Mouse (Mus musculus) mature B cell (primary cell): Measurements from ENCODE around the gene Maml2.

ENCODE experiments used
- in situ Hi-C: fragments of 300-500 bp; cut with MboI; formaldehyde crosslinking; loops from 2 replicates; pipeline ENCODE4 v1.14.3; 2019

The Maml2 gene

GRCm38 (mm10) chr9:13566154-13566885 lies 268.6 kb downstream of the Maml2 start:
- in situ Hi-C loops, result no loop called here

- in situ Hi-C loops, result no loop called here
Measured at GRCm38 (mm10) chr9:13569023-13569422, 271.3 kb downstream of the Maml2 start.

GRCm38 (mm10) chr9:13572847-13573246 lies 275.1 kb downstream of the Maml2 start:
- in situ Hi-C loops, result no loop called here

- in situ Hi-C loops, result no loop called here
Measured at GRCm38 (mm10) chr9:13574059-13574458, 276.3 kb downstream of the Maml2 start.

GRCm38 (mm10) chr9:13574913-13575312 lies 277.2 kb downstream of the Maml2 start:
- in situ Hi-C loops, result no loop called here

- in situ Hi-C loops, result no loop called here
Measured at GRCm38 (mm10) chr9:13577150-13577549, 279.4 kb downstream of the Maml2 start.

GRCm38 (mm10) chr9:13581184-13581583 lies 283.4 kb downstream of the Maml2 start:
- in situ Hi-C loops, result no loop called here

- in situ Hi-C loops, result no loop called here
Measured at GRCm38 (mm10) chr9:13583952-13584351, 286.2 kb downstream of the Maml2 start.

GRCm38 (mm10) chr9:13584435-13584834 lies 286.7 kb downstream of the Maml2 start:
- in situ Hi-C loops, result no loop called here

- in situ Hi-C loops, result no loop called here
Measured at GRCm38 (mm10) chr9:13587085-13587933, 289.6 kb downstream of the Maml2 start.

GRCm38 (mm10) chr9:13588786-13589185 lies 291.0 kb downstream of the Maml2 start:
- in situ Hi-C loops, result no loop called here

GRCm38 (mm10) chr9:13592701-13593100 lies 294.9 kb downstream of the Maml2 start:
- in situ Hi-C loops, result no loop called here

GRCm38 (mm10) chr9:13597736-13598135 lies 300.0 kb downstream of the Maml2 start:
- in situ Hi-C loops, result no loop called here

GRCm38 (mm10) chr9:13598596-13599333 lies 301.0 kb downstream of the Maml2 start:
- in situ Hi-C loops, result no loop called here

- in situ Hi-C loops, result no loop called here
Measured at GRCm38 (mm10) chr9:13599334-13599614, 301.5 kb downstream of the Maml2 start.

GRCm38 (mm10) chr9:13599800-13600199 lies 302.0 kb downstream of the Maml2 start:
- in situ Hi-C loops, result no loop called here

GRCm38 (mm10) chr9:13601729-13602128 lies 304.0 kb downstream of the Maml2 start:
- in situ Hi-C loops, result no loop called here

GRCm38 (mm10) chr9:13603533-13604143 lies 305.9 kb downstream of the Maml2 start:
- in situ Hi-C loops, result no loop called here

GRCm38 (mm10) chr9:13607609-13608185 lies 309.9 kb downstream of the Maml2 start:
- in situ Hi-C loops, result no loop called here

- in situ Hi-C loops, result no loop called here
Measured at GRCm38 (mm10) chr9:13608532-13609071, 310.8 kb downstream of the Maml2 start.

- in situ Hi-C loops, result no loop called here
Measured at GRCm38 (mm10) chr9:13611561-13611960, 313.8 kb downstream of the Maml2 start.

GRCm38 (mm10) chr9:13612371-13612770 lies 314.6 kb downstream of the Maml2 start:
- in situ Hi-C loops, result no loop called here
